Mouse (Mus musculus): Measurements from ENCODE around the gene Trim17. TPM values are rescaled to one million over a fixed set of nuclear protein-coding genes. Genes with fewer than 3 reads are reported as not detected.

Gene Trim17
- polyA plus RNA-seq (2014; fragmentation: Illumina TruSeq; extraction: RNeasy Lipid Tissue Mini Kit (QIAGEN cat#74804); ENCODE audit: low read depth, low replicate concordance) = 32.5 TPM

DNA sequence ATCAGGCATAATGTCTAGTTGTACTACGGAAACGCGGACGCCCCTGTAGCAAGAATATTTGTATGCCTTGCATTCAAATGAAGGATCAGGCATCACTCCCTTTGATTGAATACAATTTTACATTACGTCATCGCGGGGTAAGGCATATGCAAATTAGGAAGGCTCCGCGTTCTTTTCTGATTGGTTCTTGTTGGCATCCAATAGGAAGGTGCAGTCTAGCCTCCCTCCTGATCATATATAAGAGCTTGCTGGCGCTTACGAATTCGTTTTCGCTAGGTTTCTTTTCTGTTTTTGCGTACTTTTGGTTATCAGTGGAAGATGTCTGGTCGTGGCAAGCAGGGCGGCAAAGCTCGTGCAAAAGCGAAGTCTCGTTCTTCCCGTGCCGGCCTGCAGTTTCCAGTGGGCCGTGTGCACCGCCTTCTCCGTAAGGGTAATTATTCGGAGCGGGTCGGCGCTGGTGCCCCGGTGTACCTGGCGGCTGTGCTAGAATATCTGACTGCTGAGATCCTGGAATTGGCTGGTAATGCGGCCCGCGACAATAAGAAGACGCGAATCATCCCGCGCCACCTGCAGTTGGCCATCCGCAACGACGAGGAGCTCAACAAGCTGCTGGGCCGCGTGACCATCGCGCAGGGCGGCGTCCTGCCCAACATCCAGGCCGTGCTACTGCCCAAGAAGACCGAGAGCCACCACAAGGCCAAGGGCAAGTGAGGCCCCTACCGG lies at the start of gene Trim17, which contains the start of gene Hist3h2a:
TSS of gene Trim17 (plus strand) at position 266 of the 723 bp plus-strand sequence.
TSS of gene Hist3h2a (plus strand) at position 266 of the 723 bp plus-strand sequence.

DNA sequence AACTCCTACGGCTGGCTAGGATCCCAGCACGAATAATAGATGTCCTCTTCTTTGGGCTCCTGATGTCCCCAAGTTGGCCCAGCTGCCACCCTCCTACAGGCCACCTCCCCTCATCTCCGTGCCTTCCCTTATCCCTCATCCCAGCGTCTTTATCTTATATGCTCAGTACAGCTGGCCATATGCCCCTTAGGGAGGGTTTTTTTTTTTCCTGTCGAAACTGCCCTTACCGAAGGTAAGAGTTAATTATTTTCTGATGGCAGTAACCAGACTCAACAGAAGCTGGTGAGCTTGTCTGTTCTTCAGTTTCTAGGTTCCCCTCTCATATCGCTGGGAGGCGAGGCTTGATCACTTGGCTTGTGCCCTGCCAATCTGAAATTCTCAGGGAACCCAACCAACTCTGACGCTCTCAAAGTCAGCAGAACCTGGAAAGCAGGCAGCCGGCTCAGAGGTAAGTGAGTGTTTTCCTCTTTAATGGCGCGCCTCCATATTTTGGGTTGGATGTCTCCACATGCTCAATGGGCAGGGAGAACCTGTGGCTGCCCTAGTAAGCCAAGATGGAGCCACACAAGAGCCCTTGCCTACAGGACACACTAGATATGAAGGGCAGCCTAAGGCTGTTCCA lies 36.6 kb upstream of the Trim17 start, which contains the start of gene Btnl10:
TSS of gene Btnl10 (plus strand) at position 164 of the 622 bp plus-strand sequence.

DNA sequence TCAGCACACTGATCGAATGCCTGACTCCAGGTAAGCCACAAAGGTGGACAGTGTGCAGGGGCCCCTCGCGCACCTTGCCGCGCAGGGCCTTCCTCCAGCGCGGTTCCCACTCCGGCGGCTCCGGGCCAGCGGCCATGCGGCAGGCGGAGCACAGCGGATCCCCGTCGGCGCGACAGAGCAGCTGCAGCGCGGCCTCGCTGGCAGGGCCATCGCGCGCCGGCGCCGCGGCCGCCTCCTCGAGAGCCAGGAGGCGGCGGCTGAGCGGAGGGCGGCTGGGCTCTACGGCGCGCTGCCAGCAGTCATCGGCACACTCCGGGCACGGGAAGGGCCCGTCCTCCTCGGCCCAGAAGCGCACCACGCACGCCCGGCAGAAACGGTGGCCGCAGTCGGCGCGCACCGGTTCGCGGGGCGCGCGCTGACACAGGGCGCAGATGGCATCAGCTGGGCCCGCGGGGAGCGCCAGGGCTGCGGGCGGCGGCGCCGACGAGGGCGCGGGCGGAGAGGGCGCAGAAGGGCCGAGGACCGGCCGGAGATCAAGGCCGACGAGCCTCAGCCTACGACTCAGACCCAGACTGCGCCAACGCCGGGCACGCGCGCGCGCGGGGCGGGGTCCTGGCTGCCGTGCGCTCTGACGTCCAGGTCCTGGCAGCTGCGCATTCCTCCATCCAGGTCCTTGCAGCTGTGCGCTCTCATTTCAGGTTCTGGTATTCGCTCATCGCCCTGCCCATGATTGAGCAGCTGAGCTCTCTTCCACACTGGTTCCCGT lies 16.0 kb upstream of the Trim17 start, which contains the start of gene Rnf187:
TSS of gene Rnf187 (minus strand) at position 595 of the 766 bp plus-strand sequence.

DNA sequence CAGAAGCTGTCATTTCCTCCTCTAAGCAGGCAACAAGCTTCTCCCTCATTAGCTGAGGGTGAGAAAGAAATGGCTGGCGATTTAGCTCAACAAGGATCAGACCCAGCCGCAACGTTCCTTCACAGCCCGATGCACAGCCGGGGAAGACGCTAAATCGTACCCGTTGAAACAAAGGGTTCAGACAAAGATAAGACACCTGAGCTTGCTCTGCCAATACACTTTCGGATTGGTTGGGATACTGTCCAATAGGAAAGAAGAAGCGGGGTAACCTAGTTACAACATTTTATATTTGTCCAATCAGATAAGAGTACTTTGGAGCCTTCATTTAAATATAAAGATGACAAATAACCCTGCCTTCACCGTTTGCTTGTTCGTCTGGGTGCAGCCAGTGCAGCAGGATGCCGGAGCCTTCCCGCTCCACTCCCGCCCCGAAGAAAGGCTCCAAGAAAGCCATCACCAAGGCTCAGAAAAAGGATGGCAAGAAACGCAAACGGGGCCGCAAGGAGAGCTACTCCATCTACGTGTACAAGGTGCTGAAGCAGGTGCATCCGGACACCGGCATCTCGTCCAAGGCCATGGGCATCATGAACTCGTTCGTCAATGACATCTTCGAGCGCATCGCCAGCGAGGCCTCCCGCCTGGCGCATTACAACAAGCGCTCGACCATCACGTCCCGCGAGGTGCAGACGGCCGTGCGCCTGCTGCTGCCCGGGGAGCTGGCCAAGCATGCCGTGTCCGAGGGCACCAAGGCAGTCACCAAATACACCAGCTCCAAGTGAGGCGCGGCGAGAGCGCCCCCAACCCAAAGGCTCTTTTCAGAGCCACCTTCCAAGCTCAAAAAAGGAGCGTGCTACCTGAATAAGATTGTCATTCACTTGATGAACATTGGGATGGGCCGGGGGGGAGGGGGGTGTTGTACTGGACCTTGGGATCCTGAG lies 5.7 kb upstream of the Trim17 start, which contains the start of gene Hist3h2ba:
TSS of gene Hist3h2ba (plus strand) at position 379 of the 938 bp plus-strand sequence.

DNA sequence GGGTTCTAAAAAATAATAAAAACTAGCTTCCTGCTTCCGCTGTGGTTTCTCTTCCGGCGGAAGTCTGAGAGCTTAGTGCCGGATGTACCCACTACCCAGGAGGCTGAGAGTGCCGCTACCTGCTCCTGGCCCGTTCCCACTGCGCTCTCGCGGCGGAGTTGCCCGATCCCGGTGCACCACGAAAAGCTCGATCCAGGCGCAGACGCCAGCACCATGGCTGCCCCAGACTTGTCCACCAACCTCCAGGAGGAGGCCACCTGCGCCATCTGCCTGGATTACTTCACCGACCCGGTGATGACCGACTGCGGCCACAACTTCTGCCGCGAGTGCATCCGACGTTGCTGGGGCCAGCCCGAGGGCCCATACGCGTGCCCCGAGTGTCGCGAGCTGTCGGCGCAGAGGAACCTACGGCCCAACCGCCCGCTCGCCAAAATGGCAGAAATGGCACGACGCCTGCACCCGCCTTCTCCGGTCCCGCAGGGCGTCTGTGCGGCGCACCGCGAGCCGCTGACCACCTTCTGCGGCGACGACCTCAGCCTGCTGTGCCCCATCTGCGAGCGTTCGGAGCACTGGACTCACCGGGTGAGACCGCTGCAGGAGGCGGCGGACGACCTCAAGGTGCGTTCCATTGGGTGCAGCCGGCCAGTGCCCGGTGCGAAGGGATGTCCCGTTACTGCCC lies 23.7 kb downstream of the Trim17 start, which contains the start of gene Trim11:
TSS of gene Trim11 (plus strand) at position 67 of the 679 bp plus-strand sequence.

Other genes with a start within 250 kb of the Trim17 start
- gene Olfr318, start 230.7 kb upstream of the Trim17 start, polyA plus RNA-seq (2014; fragmentation: Illumina TruSeq; extraction: RNeasy Lipid Tissue Mini Kit (QIAGEN cat#74804); ENCODE audit: low read depth, low replicate concordance) = not detected
- gene Olfr317, start 215.5 kb upstream of the Trim17 start, polyA plus RNA-seq (2014; fragmentation: Illumina TruSeq; extraction: RNeasy Lipid Tissue Mini Kit (QIAGEN cat#74804); ENCODE audit: low read depth, low replicate concordance) = 0.21 TPM
- gene Olfr316, start 202.0 kb upstream of the Trim17 start, polyA plus RNA-seq (2014; fragmentation: Illumina TruSeq; extraction: RNeasy Lipid Tissue Mini Kit (QIAGEN cat#74804); ENCODE audit: low read depth, low replicate concordance) = 1.7 TPM
- not detected for gene Olfr315, start 181.5 kb upstream of the Trim17 start, polyA plus RNA-seq (2014; fragmentation: Illumina TruSeq; extraction: RNeasy Lipid Tissue Mini Kit (QIAGEN cat#74804); ENCODE audit: low read depth, low replicate concordance)
- not detected for gene Olfr314, start 171.7 kb upstream of the Trim17 start, polyA plus RNA-seq (2014; fragmentation: Illumina TruSeq; extraction: RNeasy Lipid Tissue Mini Kit (QIAGEN cat#74804); ENCODE audit: low read depth, low replicate concordance)
- 197 TPM for gene Fam183b, start 152.7 kb upstream of the Trim17 start, polyA plus RNA-seq (2014; fragmentation: Illumina TruSeq; extraction: RNeasy Lipid Tissue Mini Kit (QIAGEN cat#74804); ENCODE audit: low read depth, low replicate concordance)
- gene Olfr313, start 139.7 kb upstream of the Trim17 start, polyA plus RNA-seq (2014; fragmentation: Illumina TruSeq; extraction: RNeasy Lipid Tissue Mini Kit (QIAGEN cat#74804); ENCODE audit: low read depth, low replicate concordance) = not detected
- 0.06 TPM for gene Olfr312, start 125.4 kb upstream of the Trim17 start, polyA plus RNA-seq (2014; fragmentation: Illumina TruSeq; extraction: RNeasy Lipid Tissue Mini Kit (QIAGEN cat#74804); ENCODE audit: low read depth, low replicate concordance)
- not detected for gene Olfr311, start 115.4 kb upstream of the Trim17 start, polyA plus RNA-seq (2014; fragmentation: Illumina TruSeq; extraction: RNeasy Lipid Tissue Mini Kit (QIAGEN cat#74804); ENCODE audit: low read depth, low replicate concordance)
- gene Gm12258, start 107.5 kb upstream of the Trim17 start, polyA plus RNA-seq (2014; fragmentation: Illumina TruSeq; extraction: RNeasy Lipid Tissue Mini Kit (QIAGEN cat#74804); ENCODE audit: low read depth, low replicate concordance) = 3.4 TPM
- gene 2810021J22Rik, start 87.5 kb upstream of the Trim17 start, polyA plus RNA-seq (2014; fragmentation: Illumina TruSeq; extraction: RNeasy Lipid Tissue Mini Kit (QIAGEN cat#74804); ENCODE audit: low read depth, low replicate concordance) = 7.0 TPM
- gene Zfp39, start 50.5 kb upstream of the Trim17 start, polyA plus RNA-seq (2014; fragmentation: Illumina TruSeq; extraction: RNeasy Lipid Tissue Mini Kit (QIAGEN cat#74804); ENCODE audit: low read depth, low replicate concordance) = 121 TPM
- 11.0 TPM for gene Btnl10, start 36.8 kb upstream of the Trim17 start, polyA plus RNA-seq (2014; fragmentation: Illumina TruSeq; extraction: RNeasy Lipid Tissue Mini Kit (QIAGEN cat#74804); ENCODE audit: low read depth, low replicate concordance)
- 20.1 TPM for gene Rnf187, start 15.8 kb upstream of the Trim17 start, polyA plus RNA-seq (2014; fragmentation: Illumina TruSeq; extraction: RNeasy Lipid Tissue Mini Kit (QIAGEN cat#74804); ENCODE audit: low read depth, low replicate concordance)
- gene Hist3h2ba, start 5.8 kb upstream of the Trim17 start, polyA plus RNA-seq (2014; fragmentation: Illumina TruSeq; extraction: RNeasy Lipid Tissue Mini Kit (QIAGEN cat#74804); ENCODE audit: low read depth, low replicate concordance) = not detected
- gene Hist3h2a, start within 50 bp of the Trim17 start, polyA plus RNA-seq (2014; fragmentation: Illumina TruSeq; extraction: RNeasy Lipid Tissue Mini Kit (QIAGEN cat#74804); ENCODE audit: low read depth, low replicate concordance) = 8.3 TPM
- gene Trim11, start 23.4 kb downstream of the Trim17 start, polyA plus RNA-seq (2014; fragmentation: Illumina TruSeq; extraction: RNeasy Lipid Tissue Mini Kit (QIAGEN cat#74804); ENCODE audit: low read depth, low replicate concordance) = 6.4 TPM
- gene Obscn, start 181.7 kb downstream of the Trim17 start, polyA plus RNA-seq (2014; fragmentation: Illumina TruSeq; extraction: RNeasy Lipid Tissue Mini Kit (QIAGEN cat#74804); ENCODE audit: low read depth, low replicate concordance) = 0.06 TPM
- 4.0 TPM for gene Iba57, start 209.1 kb downstream of the Trim17 start, polyA plus RNA-seq (2014; fragmentation: Illumina TruSeq; extraction: RNeasy Lipid Tissue Mini Kit (QIAGEN cat#74804); ENCODE audit: low read depth, low replicate concordance)
- not detected for gene Gjc2, start 228.5 kb downstream of the Trim17 start, polyA plus RNA-seq (2014; fragmentation: Illumina TruSeq; extraction: RNeasy Lipid Tissue Mini Kit (QIAGEN cat#74804); ENCODE audit: low read depth, low replicate concordance)
- 8.9 TPM for gene Guk1, start 237.5 kb downstream of the Trim17 start, polyA plus RNA-seq (2014; fragmentation: Illumina TruSeq; extraction: RNeasy Lipid Tissue Mini Kit (QIAGEN cat#74804); ENCODE audit: low read depth, low replicate concordance)
- 8.5 TPM for gene Mrpl55, start 247.8 kb downstream of the Trim17 start, polyA plus RNA-seq (2014; fragmentation: Illumina TruSeq; extraction: RNeasy Lipid Tissue Mini Kit (QIAGEN cat#74804); ENCODE audit: low read depth, low replicate concordance)